Mouse (Mus musculus): ENCODE measurements around the gene Cdkn1a. TPM values are rescaled to one million over a fixed set of nuclear protein-coding genes. Genes with fewer than 3 reads are reported as not detected.
"Not testable (repeated sequence)": the region's sequence is repeated elsewhere in the genome, so short reads cannot be mapped to it uniquely, and the experiment has no call there.

The Cdkn1a gene
- 7.8 and 11.4 TPM in 2 replicates for total RNA-seq (2015)
- 1.3 and 3.6 TPM in 2 replicates for total RNA-seq (2017)

GRCm38 (mm10) chr17:29090776-29091175 is at the start of gene Cdkn1a:
Cdkn1a (plus strand) TSS chr17:29090976.
- ATAC-seq (replicated peaks; ENCODE audit: poor library complexity): no peak

- not testable (repeated sequence) for ATAC-seq (replicated peaks; ENCODE audit: poor library complexity)
Observed at GRCm38 (mm10) chr17:29041632-29042031, 49.1 kb upstream of the Cdkn1a start.

GRCm38 (mm10) chr17:29042569-29042968 is 48.2 kb upstream of the Cdkn1a start:
- 0 out of 2 replicates have a peak, but pooled peaks have one; percentile 15 for ATAC-seq (replicated peaks; ENCODE audit: poor library complexity)

GRCm38 (mm10) chr17:29043583-29043982 is 47.2 kb upstream of the Cdkn1a start:
- no peak for ATAC-seq (replicated peaks; ENCODE audit: poor library complexity)

GRCm38 (mm10) chr17:29044146-29044924 is 46.4 kb upstream of the Cdkn1a start:
- ATAC-seq (replicated peaks; ENCODE audit: poor library complexity): no peak

- ATAC-seq (replicated peaks; ENCODE audit: poor library complexity): peak; percentile 38
Observed at GRCm38 (mm10) chr17:29044925-29045319, 45.9 kb upstream of the Cdkn1a start.

- ATAC-seq (replicated peaks; ENCODE audit: poor library complexity): peak; percentile 48
Observed at GRCm38 (mm10) chr17:29045741-29046530, 44.8 kb upstream of the Cdkn1a start.

GRCm38 (mm10) chr17:29046863-29047262 is 43.9 kb upstream of the Cdkn1a start:
- no peak for ATAC-seq (replicated peaks; ENCODE audit: poor library complexity)

- ATAC-seq (replicated peaks; ENCODE audit: poor library complexity): no peak
Observed at GRCm38 (mm10) chr17:29047697-29048514, 42.9 kb upstream of the Cdkn1a start.

- peak; percentile 67 for ATAC-seq (replicated peaks; ENCODE audit: poor library complexity)
Observed at GRCm38 (mm10) chr17:29048748-29049507, 41.8 kb upstream of the Cdkn1a start.

- no peak for ATAC-seq (replicated peaks; ENCODE audit: poor library complexity)
Observed at GRCm38 (mm10) chr17:29049508-29049889, 41.3 kb upstream of the Cdkn1a start.

GRCm38 (mm10) chr17:29049923-29050322 is 40.9 kb upstream of the Cdkn1a start:
- ATAC-seq (replicated peaks; ENCODE audit: poor library complexity): no peak

GRCm38 (mm10) chr17:29050791-29051190 is 40.0 kb upstream of the Cdkn1a start:
- ATAC-seq (replicated peaks; ENCODE audit: poor library complexity): no peak

- no peak for ATAC-seq (replicated peaks; ENCODE audit: poor library complexity)
Observed at GRCm38 (mm10) chr17:29053067-29053466, 37.7 kb upstream of the Cdkn1a start.

GRCm38 (mm10) chr17:29053841-29054240 is 36.9 kb upstream of the Cdkn1a start:
- peak; percentile 30 for ATAC-seq (replicated peaks; ENCODE audit: poor library complexity)

- ATAC-seq (replicated peaks; ENCODE audit: poor library complexity): no peak
Observed at GRCm38 (mm10) chr17:29054429-29054828, 36.3 kb upstream of the Cdkn1a start.

GRCm38 (mm10) chr17:29055586-29055985 is 35.2 kb upstream of the Cdkn1a start:
- no peak for ATAC-seq (replicated peaks; ENCODE audit: poor library complexity)

GRCm38 (mm10) chr17:29056207-29056606 is 34.6 kb upstream of the Cdkn1a start:
- no peak for ATAC-seq (replicated peaks; ENCODE audit: poor library complexity)

- ATAC-seq (replicated peaks; ENCODE audit: poor library complexity): peak; percentile 61
Observed at GRCm38 (mm10) chr17:29056699-29057151, 34.1 kb upstream of the Cdkn1a start.

- no peak for ATAC-seq (replicated peaks; ENCODE audit: poor library complexity)
Observed at GRCm38 (mm10) chr17:29057361-29057890, 33.4 kb upstream of the Cdkn1a start.

Measured in megakaryocyte progenitor cell, adult 5-6 weeks (primary cell).